Mouse (Mus musculus) right cerebral cortex, postnatal 36 days (tissue): ENCODE results near the gene Cldnd1.

Experiments
- DNase-seq, 2 experiments: peaks; one replicate each; pipeline ENCODE4 v3.0.0; 2022; ENCODE audit warnings: low spot score in 2 of 2, mixed read lengths in 1 of 2

Gene Cldnd1

GRCm38 (mm10) chr16:58727477-58728131 lies at the start of gene Cldnd1:
Gene Cldnd1 (plus strand): TSS chr16:58727910.
- peak; percentile 93 to 95 for DNase-seq

- DNase-seq = no peak
Measured at GRCm38 (mm10) chr16:58678660-58679059, 49.0 kb upstream of the Cldnd1 start.

GRCm38 (mm10) chr16:58682046-58682445 lies 45.7 kb upstream of the Cldnd1 start:
- no peak for DNase-seq

GRCm38 (mm10) chr16:58682870-58683269 lies 44.8 kb upstream of the Cldnd1 start:
- no peak for DNase-seq

GRCm38 (mm10) chr16:58683911-58684310 lies 43.8 kb upstream of the Cldnd1 start:
- no peak for DNase-seq

- no peak for DNase-seq
Measured at GRCm38 (mm10) chr16:58684537-58684936, 43.2 kb upstream of the Cldnd1 start.

- DNase-seq = no peak
Measured at GRCm38 (mm10) chr16:58685548-58686537, 41.9 kb upstream of the Cldnd1 start.

GRCm38 (mm10) chr16:58688534-58688933 lies 39.2 kb upstream of the Cldnd1 start:
- DNase-seq = no peak

- no peak for DNase-seq
Measured at GRCm38 (mm10) chr16:58689555-58690169, 38.0 kb upstream of the Cldnd1 start.

GRCm38 (mm10) chr16:58690322-58690732 lies 37.4 kb upstream of the Cldnd1 start:
- no peak for DNase-seq

GRCm38 (mm10) chr16:58694091-58694490 lies 33.6 kb upstream of the Cldnd1 start:
- DNase-seq = no peak

GRCm38 (mm10) chr16:58696796-58697195 lies 30.9 kb upstream of the Cldnd1 start:
- DNase-seq = no peak

GRCm38 (mm10) chr16:58697261-58697660 lies 30.4 kb upstream of the Cldnd1 start:
- no peak for DNase-seq

- DNase-seq = no peak
Measured at GRCm38 (mm10) chr16:58700174-58700573, 27.5 kb upstream of the Cldnd1 start.

GRCm38 (mm10) chr16:58700816-58701424 lies 26.8 kb upstream of the Cldnd1 start:
- no peak for DNase-seq

GRCm38 (mm10) chr16:58701779-58702178 lies 25.9 kb upstream of the Cldnd1 start:
- DNase-seq = no peak

GRCm38 (mm10) chr16:58702329-58702932 lies 25.3 kb upstream of the Cldnd1 start:
- no peak for DNase-seq

GRCm38 (mm10) chr16:58703382-58704124 lies 24.2 kb upstream of the Cldnd1 start:
- DNase-seq = no peak

- DNase-seq = no peak
Measured at GRCm38 (mm10) chr16:58704999-58705398, 22.7 kb upstream of the Cldnd1 start.

- DNase-seq = peak in 1 of 2 experiments; percentile 46
Measured at GRCm38 (mm10) chr16:58707276-58707905, 20.3 kb upstream of the Cldnd1 start.
